Mouse (Mus musculus) heart, embryonic 16.5 days (tissue): ENCODE data around the gene Dync2h1. TPM values are rescaled to one million over a fixed set of nuclear protein-coding genes. Genes with fewer than 3 reads are reported as not detected.

Experiments used
- ATAC-seq: fragments of 200-750 bp; cut with Nextera tagmentation; replicated peaks from 2 replicates; pipeline ENCODE4 v1.8.0; 2017; ENCODE audit warnings: moderate number of reproducible peaks; ENCODE audit not compliant: insufficient read depth, low FRiP score; ENCODE audit errors: extremely low read depth
- H3K27ac ChIP-seq: fragments of 300-500 bp; sonication (generic); 2 replicates; pipeline ENCODE4 v1.5.1; 2014; ENCODE audit warnings: mild to moderate bottlenecking, low read length, control low read depth, moderate library complexity
- H3K27me3 ChIP-seq: fragments of 300-500 bp; sonication (generic); 2 replicates; pipeline ENCODE4 v1.6.1; 2014; ENCODE audit warnings: low read length, mixed read lengths; ENCODE audit not compliant: control insufficient read depth, insufficient read depth
- H3K36me3 ChIP-seq: fragments of 300-500 bp; sonication (generic); 2 replicates; pipeline ENCODE4 v1.6.1; 2014; ENCODE audit not compliant: control insufficient read depth, insufficient read depth
- H3K4me1 ChIP-seq: fragments of 300-500 bp; sonication (generic); 2 replicates; pipeline ENCODE4 v1.6.1; 2014; ENCODE audit warnings: low read length, mixed read lengths; ENCODE audit not compliant: control insufficient read depth, insufficient read depth
- H3K4me2 ChIP-seq: fragments of 300-500 bp; sonication (generic); 2 replicates; pipeline ENCODE4 v1.6.1; 2014; ENCODE audit warnings: low read depth, mild to moderate bottlenecking, control low read depth, low read length
- H3K4me3 ChIP-seq: fragments of 300-500 bp; sonication (generic); 2 replicates; pipeline ENCODE4 v1.5.1; 2014; ENCODE audit warnings: mild to moderate bottlenecking, control low read depth, low read length
- H3K9ac ChIP-seq: fragments of 300-500 bp; sonication (generic); 2 replicates; pipeline ENCODE4 v1.6.1; 2014; ENCODE audit warnings: low read length, control low read depth
- H3K9me3 ChIP-seq: fragments of 300-500 bp; sonication (generic); replicated peaks from 2 replicates; pipeline ENCODE4 v1.6.1; 2016; ENCODE audit warnings: low read length; ENCODE audit not compliant: control insufficient read depth
- WGBS: fragments of 180-500 bp; shearing (Covaris S2); extraction: QIAGEN DNeasy Blood & Tissue Kit; methylation state at CpG from one replicate; pipeline ENCODE4 v1.1.7; 2014; 5-methylcytosine and 5-hydroxymethylcytosine counted together
- polyA plus RNA-seq: library from polyadenylated mRNA; unstranded; fragments of >200 nt; fragmentation: Nextera tagmentation; extraction: Ambion mirVana; gene quantifications from 2 replicates; pipeline ENCODE4 v1.2.1, GENCODE M21; 2015

The Dync2h1 gene
- polyA plus RNA-seq, 1 experiment from 2014 or later, result 6.2 TPM

DNA sequence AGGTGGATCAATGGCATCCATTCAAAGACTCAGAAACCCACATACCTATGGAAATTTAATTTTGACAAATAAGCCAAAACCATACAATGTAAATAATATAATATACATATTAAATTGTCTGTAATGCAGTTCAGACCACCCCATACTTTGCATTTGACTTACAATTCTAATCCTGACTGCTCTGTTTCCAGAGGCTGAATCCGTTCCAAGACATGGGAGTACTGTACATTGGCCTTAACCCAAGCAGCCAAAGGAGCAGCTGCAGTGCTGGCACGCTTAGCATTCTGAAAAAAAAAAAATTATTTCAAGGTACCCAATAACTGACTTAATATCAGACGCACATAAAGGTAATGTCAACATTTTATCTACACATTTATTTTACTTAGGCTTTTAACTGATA, 113.4 kb downstream of the Dync2h1 start:
- no peaks in the 10 kb centered on the region for H3K9me3 ChIP-seq
- H3K36me3 ChIP-seq, result 0 out of 2 replicates have a peak, but pooled peaks cover 1% of the 10 kb centered on the region
- H3K4me2 ChIP-seq, result no peak overlapping the region
- H3K27ac ChIP-seq, result no peak overlapping the region
- no peaks in the 10 kb centered on the region for H3K4me1 ChIP-seq
- no peak overlapping the region for H3K4me3 ChIP-seq
- no peak for ATAC-seq
- H3K9ac ChIP-seq, result no peak overlapping the region
- WGBS, result 69% methylated on average over 3 of the region's 3 CpGs
- no peaks in the 10 kb centered on the region for H3K27me3 ChIP-seq

DNA sequence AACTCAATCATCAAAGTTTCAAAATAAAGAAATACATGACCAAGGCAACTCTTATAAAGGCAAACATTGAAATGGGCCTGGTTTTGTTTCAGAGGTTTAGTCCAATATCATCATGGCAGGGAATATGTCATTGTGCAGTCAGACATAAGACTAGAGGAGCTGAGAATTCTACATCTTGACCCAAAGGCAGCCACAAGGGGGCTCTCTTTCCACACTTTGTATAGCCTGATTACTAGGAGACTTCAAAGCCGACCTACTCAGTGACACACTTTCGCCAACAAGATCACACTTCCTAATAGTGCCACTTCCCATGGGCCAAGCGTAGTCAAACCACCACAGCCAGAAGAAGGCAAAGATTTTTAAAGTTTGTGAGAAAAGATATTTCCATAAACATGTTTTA, 133.7 kb downstream of the Dync2h1 start:
- H3K4me1 ChIP-seq, result no peaks in the 10 kb centered on the region
- ATAC-seq, result no peak
- H3K9me3 ChIP-seq, result no peaks in the 10 kb centered on the region
- H3K4me2 ChIP-seq, result no peak overlapping the region
- 75% methylated on average over 3 of the region's 3 CpGs for WGBS
- H3K4me3 ChIP-seq, result no peak overlapping the region
- H3K9ac ChIP-seq, result no peak overlapping the region
- no peaks in the 10 kb centered on the region for H3K27me3 ChIP-seq
- no peak overlapping the region for H3K27ac ChIP-seq
- peaks cover 7% of the 10 kb centered on the region; the same call in 1 of the 2 replicates for H3K36me3 ChIP-seq

DNA sequence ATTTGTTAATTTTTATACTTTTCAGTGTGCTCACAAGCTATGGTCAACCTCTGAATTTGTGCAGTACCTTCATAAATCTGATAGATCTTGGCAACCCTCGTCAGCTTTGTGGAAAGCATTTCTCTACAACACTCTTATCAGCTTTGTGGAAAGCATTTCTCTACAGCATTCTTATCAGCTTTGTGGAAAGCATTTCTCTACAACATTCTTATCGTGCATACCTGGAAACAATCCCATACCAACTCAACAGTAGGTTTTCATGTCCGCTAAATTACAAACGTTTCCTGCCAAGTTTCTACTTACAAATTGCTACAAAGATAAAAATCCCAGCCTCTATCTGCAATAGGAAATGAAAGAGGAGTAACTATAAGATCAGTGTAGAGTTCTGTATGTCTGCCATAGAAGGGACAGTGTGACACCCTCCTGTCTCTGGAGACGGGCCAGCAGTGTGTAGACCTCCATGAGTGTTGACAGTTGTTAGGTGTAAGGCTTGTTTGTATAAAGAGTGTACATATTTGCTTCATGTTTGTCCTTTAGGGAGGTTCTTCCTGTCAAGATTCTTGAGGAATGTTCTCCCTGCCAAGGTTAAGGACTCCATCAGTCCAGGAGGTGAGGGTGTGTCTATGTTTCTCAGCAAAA, 141.5 kb downstream of the Dync2h1 start:
- no peak overlapping the region for H3K9ac ChIP-seq
- no peak overlapping the region for H3K4me2 ChIP-seq
- no peaks in the 10 kb centered on the region for H3K4me1 ChIP-seq
- peaks cover 12% of the 10 kb centered on the region for H3K36me3 ChIP-seq
- no peaks in the 10 kb centered on the region for H3K27me3 ChIP-seq
- H3K9me3 ChIP-seq, result peaks cover 12% of the 10 kb centered on the region
- no peak overlapping the region for H3K4me3 ChIP-seq
- WGBS, result 34% methylated on average over 5 of the region's 5 CpGs
- peak overlapping the region; percentile 50 for H3K27ac ChIP-seq
- ATAC-seq, result peak; percentile 88

DNA sequence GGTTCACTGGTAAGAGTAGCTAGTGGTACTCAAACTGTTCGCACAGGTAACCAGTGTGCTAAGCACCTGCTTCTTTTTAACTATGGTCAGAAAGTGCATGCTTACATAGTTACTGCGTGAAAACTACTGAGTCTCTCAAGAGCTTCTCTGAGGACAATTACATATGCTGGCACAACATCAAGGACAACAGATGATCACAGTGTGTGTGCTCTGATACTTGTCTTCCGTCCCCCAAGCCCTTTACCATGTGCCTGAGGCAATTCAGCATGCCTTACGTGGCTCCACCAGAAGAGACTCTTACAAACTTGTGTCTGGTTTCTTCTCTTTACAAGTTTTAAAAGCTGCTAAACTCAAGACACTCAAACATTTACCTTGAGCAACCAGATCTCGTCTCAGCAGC, 143.0 kb downstream of the Dync2h1 start:
- H3K4me1 ChIP-seq, result no peaks in the 10 kb centered on the region
- peaks cover 12% of the 10 kb centered on the region for H3K36me3 ChIP-seq
- peaks cover 12% of the 10 kb centered on the region for H3K9me3 ChIP-seq
- H3K4me3 ChIP-seq, result no peak overlapping the region
- H3K4me2 ChIP-seq, result no peak overlapping the region
- H3K9ac ChIP-seq, result no peak overlapping the region
- no peak overlapping the region for H3K27ac ChIP-seq
- no peaks in the 10 kb centered on the region for H3K27me3 ChIP-seq
- WGBS, result 85% methylated on average over 5 of the region's 5 CpGs
- ATAC-seq, result no peak

DNA sequence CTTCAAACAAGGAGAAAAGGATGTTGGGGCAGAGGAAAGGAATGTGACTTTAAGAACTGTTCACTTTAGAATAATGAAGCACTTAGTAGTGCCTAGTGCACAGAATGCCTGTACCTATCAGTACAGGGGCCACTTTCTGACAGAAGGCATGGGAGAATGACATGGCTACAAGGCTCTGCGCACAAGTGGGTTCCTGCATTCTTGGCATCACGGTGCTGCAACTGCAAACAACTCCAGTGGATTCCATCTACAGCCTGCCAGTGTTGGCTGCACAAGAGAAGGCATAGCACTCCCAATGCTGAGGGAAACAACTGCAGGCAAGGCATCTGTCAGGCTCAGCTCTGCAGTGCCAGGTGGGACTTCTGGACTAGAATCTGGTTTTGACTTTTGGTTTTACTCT, 151.7 kb downstream of the Dync2h1 start:
- 67% methylated on average over 2 of the region's 2 CpGs for WGBS
- no peaks in the 10 kb centered on the region for H3K9me3 ChIP-seq
- no peaks in the 10 kb centered on the region for H3K27me3 ChIP-seq
- ATAC-seq, result peak; percentile 65
- no peak overlapping the region for H3K9ac ChIP-seq
- H3K27ac ChIP-seq, result no peak overlapping the region
- no peak overlapping the region for H3K4me3 ChIP-seq
- H3K36me3 ChIP-seq, result no peaks in the 10 kb centered on the region
- H3K4me1 ChIP-seq, result no peaks in the 10 kb centered on the region; the same call in 1 of the 2 replicates
- no peak overlapping the region for H3K4me2 ChIP-seq

DNA sequence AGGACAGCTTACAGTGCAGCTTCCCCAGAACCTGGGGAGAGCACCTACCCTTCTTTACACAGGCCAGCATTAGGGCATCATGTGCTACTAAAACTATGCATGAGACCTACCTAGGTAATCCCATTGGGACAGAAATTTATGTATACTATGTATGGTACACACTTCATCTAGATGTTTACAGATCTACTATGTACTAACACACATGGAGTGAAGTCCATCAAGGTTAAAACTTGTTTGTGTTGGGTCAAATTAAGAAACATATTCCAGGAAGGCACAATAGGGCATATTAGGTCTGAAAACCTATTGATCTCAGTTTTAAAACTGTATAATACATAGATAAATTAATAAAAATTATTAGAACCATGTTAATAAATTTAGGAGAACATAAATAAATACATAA, 168.6 kb downstream of the Dync2h1 start:
- Histone ChIP-seq H3K4me2 (no peak overlapping the region), H3K4me1 (no peaks in the 10 kb centered on the region), H3K27me3 (no peaks in the 10 kb centered on the region), H3K27ac (no peak overlapping the region), H3K36me3 (no peaks in the 10 kb centered on the region), H3K9ac (no peak overlapping the region), H3K4me3 (no peak overlapping the region), H3K9me3 (no peaks in the 10 kb centered on the region)
- no peak for ATAC-seq

DNA sequence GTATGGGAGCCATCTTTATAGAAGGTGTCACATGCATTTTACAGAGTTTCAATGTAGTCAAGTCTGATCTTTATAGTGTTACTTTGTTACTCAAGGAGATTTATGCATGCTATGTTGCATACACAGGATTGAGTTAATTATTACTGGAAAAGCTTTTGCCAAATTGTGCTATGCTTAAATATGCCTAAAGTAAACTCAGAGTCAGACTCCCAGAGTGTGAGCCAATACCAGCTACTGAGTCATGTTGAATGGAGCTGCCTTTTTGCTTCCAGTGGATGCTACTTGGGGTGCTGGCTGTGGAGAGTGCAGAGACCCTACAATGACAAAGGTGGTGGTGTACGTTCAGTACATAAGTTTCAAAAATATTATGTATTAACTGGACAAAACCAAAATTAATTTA, 169.5 kb downstream of the Dync2h1 start:
- no peak for ATAC-seq
- no peak overlapping the region for H3K4me3 ChIP-seq

DNA sequence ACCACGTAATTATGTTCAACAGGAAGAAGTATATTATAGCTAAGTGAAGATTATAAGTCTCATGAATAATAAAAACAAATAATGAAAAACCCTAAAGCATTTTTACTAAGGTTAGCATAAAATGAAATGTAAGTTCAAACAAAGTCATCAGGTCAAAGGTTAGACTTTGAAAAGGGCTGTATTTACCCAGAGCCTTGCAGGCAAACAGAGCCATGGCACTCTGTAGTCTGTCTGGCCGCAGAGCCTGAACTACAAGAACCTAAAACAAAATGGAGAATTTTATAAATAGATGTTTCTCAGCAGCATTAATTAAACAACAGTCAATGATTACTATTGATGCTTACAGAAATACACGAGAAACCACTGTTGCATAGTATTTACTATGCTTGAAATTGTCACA, 174.5 kb downstream of the Dync2h1 start:
- H3K9me3 ChIP-seq, result no peaks in the 10 kb centered on the region
- ATAC-seq, result no peak
- H3K9ac ChIP-seq, result no peak overlapping the region
- no peaks in the 10 kb centered on the region for H3K27me3 ChIP-seq
- 0 out of 2 replicates have a peak, but pooled peaks cover 3% of the 10 kb centered on the region for H3K36me3 ChIP-seq
- H3K4me1 ChIP-seq, result no peaks in the 10 kb centered on the region
- 81% methylated on average over 3 of the region's 3 CpGs for WGBS
- H3K4me2 ChIP-seq, result no peak overlapping the region
- no peak overlapping the region for H3K4me3 ChIP-seq
- H3K27ac ChIP-seq, result no peak overlapping the region

More for the DNA sequence above, 169.5 kb downstream of the Dync2h1 start:
- H3K36me3 ChIP-seq, result no peaks in the 10 kb centered on the region
- no peak overlapping the region for H3K9ac ChIP-seq
- 84% methylated on average over 1 of the region's 1 CpGs for WGBS
- no peaks in the 10 kb centered on the region for H3K4me1 ChIP-seq
- H3K27ac ChIP-seq, result no peak overlapping the region
- H3K27me3 ChIP-seq, result no peaks in the 10 kb centered on the region
- no peaks in the 10 kb centered on the region for H3K9me3 ChIP-seq
- H3K4me2 ChIP-seq, result no peak overlapping the region

DNA sequence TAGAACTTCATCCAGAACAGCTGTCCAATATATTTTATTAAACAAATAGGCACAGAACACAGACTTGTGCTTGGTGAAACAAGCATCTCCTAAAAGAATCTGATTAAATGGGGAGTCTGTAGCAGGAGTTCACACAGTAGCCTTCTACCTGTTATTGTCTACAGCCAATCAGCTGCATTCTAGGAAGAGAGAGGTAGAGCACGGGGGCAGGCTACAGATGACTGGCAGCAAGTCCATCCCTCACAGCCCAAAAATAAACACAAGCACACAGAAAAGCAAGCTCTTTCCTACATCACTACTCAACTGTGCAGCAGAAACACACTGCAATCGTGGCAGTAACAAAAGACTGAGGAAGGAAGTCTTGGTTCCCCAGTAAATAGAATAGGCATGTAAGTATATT, 189.4 kb downstream of the Dync2h1 start:
- no peak overlapping the region for H3K27ac ChIP-seq
- 0 out of 2 replicates have a peak, but pooled peaks cover 2% of the 10 kb centered on the region for H3K36me3 ChIP-seq
- no peak overlapping the region for H3K4me3 ChIP-seq
- no peaks in the 10 kb centered on the region for H3K9me3 ChIP-seq
- H3K9ac ChIP-seq, result no peak overlapping the region
- ATAC-seq, result no peak
- no peaks in the 10 kb centered on the region for H3K4me1 ChIP-seq
- no peak overlapping the region for H3K4me2 ChIP-seq
- 40% methylated on average over 2 of the region's 2 CpGs for WGBS
- H3K27me3 ChIP-seq, result no peaks in the 10 kb centered on the region
